Mouse (Mus musculus): ENCODE results near the gene Plxnc1. TPM values are rescaled to one million over a fixed set of nuclear protein-coding genes. Genes with fewer than 3 reads are reported as not detected.

The Plxnc1 gene
- 10 to 100 TPM; 45.4 to 46.8 TPM for total RNA-seq (2021)

GRCm38 (mm10) chr10:94944691-94945205, at the start of gene Plxnc1:
Gene Plxnc1 (minus strand): TSS chr10:94944835.
- DNase-seq (ENCODE audit: extremely low spot score in 1 of 2, low spot score in 2 of 2), result peak; percentile 31 to 83
- intact Hi-C loops (cut with DNase I), result loop anchor here (2.0 to 10.0 kb wide), 6 partner anchors 37 to 540 kb away; partner anchors contain the start of gene Cep83

- intact Hi-C loops (cut with DNase I), result loop anchor here (1.0 to 5.0 kb wide), 4 partner anchors 95 to 484 kb away; partner anchors contain the start of gene Socs2
- peak; percentile 54 to 80 for DNase-seq (ENCODE audit: extremely low spot score in 1 of 2, low spot score in 2 of 2)
Observed at GRCm38 (mm10) chr10:94992127-94992526, 47.5 kb upstream of the Plxnc1 start.

- DNase-seq (ENCODE audit: extremely low spot score in 1 of 2, low spot score in 2 of 2), result peak; percentile 66 to 78
- intact Hi-C loops (cut with DNase I), result loop anchor here (1.0 to 5.0 kb wide), 4 partner anchors 96 to 485 kb away; partner anchors contain the start of gene Socs2
Observed at GRCm38 (mm10) chr10:94991564-94992097, 47.0 kb upstream of the Plxnc1 start.

- peak; percentile 73 to 79 for DNase-seq (ENCODE audit: extremely low spot score in 1 of 2, low spot score in 2 of 2)
- intact Hi-C loops (cut with DNase I), result loop anchor here (5.0 kb wide), 3 partner anchors 96 to 426 kb away; partner anchors contain the start of gene Socs2
Observed at GRCm38 (mm10) chr10:94990768-94991563, 46.3 kb upstream of the Plxnc1 start.

GRCm38 (mm10) chr10:94989321-94989720, 44.7 kb upstream of the Plxnc1 start:
- DNase-seq (ENCODE audit: extremely low spot score in 1 of 2, low spot score in 2 of 2), result no peak
- intact Hi-C loops (cut with DNase I), result no loop called here

GRCm38 (mm10) chr10:94985103-94985502, 40.5 kb upstream of the Plxnc1 start:
- intact Hi-C loops (cut with DNase I), result no loop called here
- DNase-seq (ENCODE audit: extremely low spot score in 1 of 2, low spot score in 2 of 2), result no peak

- DNase-seq (ENCODE audit: extremely low spot score in 1 of 2, low spot score in 2 of 2), result no peak
- intact Hi-C loops (cut with DNase I), result no loop called here
Observed at GRCm38 (mm10) chr10:94982528-94982927, 37.9 kb upstream of the Plxnc1 start.

GRCm38 (mm10) chr10:94981466-94982138, 37.0 kb upstream of the Plxnc1 start:
- intact Hi-C loops (cut with DNase I), result no loop called here
- DNase-seq (ENCODE audit: extremely low spot score in 1 of 2, low spot score in 2 of 2), result no peak

- no peak for DNase-seq (ENCODE audit: extremely low spot score in 1 of 2, low spot score in 2 of 2)
- intact Hi-C loops (cut with DNase I), result no loop called here
Observed at GRCm38 (mm10) chr10:94978265-94978822, 33.7 kb upstream of the Plxnc1 start.

- no peak for DNase-seq (ENCODE audit: extremely low spot score in 1 of 2, low spot score in 2 of 2)
- intact Hi-C loops (cut with DNase I), result no loop called here
Observed at GRCm38 (mm10) chr10:94976329-94976728, 31.7 kb upstream of the Plxnc1 start.

GRCm38 (mm10) chr10:94975099-94975496, 30.5 kb upstream of the Plxnc1 start:
- no peak for DNase-seq (ENCODE audit: extremely low spot score in 1 of 2, low spot score in 2 of 2)
- intact Hi-C loops (cut with DNase I), result no loop called here

- intact Hi-C loops (cut with DNase I), result no loop called here
- no peak for DNase-seq (ENCODE audit: extremely low spot score in 1 of 2, low spot score in 2 of 2)
Observed at GRCm38 (mm10) chr10:94974345-94975098, 29.9 kb upstream of the Plxnc1 start.

- no peak for DNase-seq (ENCODE audit: extremely low spot score in 1 of 2, low spot score in 2 of 2)
- intact Hi-C loops (cut with DNase I), result no loop called here
Observed at GRCm38 (mm10) chr10:94971625-94972161, 27.1 kb upstream of the Plxnc1 start.

GRCm38 (mm10) chr10:94970221-94970620, 25.6 kb upstream of the Plxnc1 start:
- no peak for DNase-seq (ENCODE audit: extremely low spot score in 1 of 2, low spot score in 2 of 2)
- intact Hi-C loops (cut with DNase I), result no loop called here

- DNase-seq (ENCODE audit: extremely low spot score in 1 of 2, low spot score in 2 of 2), result no peak
- intact Hi-C loops (cut with DNase I), result no loop called here
Observed at GRCm38 (mm10) chr10:94967468-94967867, 22.8 kb upstream of the Plxnc1 start.

- intact Hi-C loops (cut with DNase I), result no loop called here
- DNase-seq (ENCODE audit: extremely low spot score in 1 of 2, low spot score in 2 of 2), result no peak
Observed at GRCm38 (mm10) chr10:94966789-94967188, 22.2 kb upstream of the Plxnc1 start.

- intact Hi-C loops (cut with DNase I), result no loop called here
- DNase-seq (ENCODE audit: extremely low spot score in 1 of 2, low spot score in 2 of 2), result no peak
Observed at GRCm38 (mm10) chr10:94965093-94965492, 20.5 kb upstream of the Plxnc1 start.

- DNase-seq (ENCODE audit: extremely low spot score in 1 of 2, low spot score in 2 of 2), result no peak
- intact Hi-C loops (cut with DNase I), result no loop called here
Observed at GRCm38 (mm10) chr10:94962005-94962404, 17.4 kb upstream of the Plxnc1 start.

All from left cerebral cortex, postnatal 10 days (tissue).